8 mouse cellular contexts compared by ENCODE assay signal in genomic region chr9:57939431-57940348, GRCm38 (mm10). TPM values are rescaled to one million over a fixed set of nuclear protein-coding genes. Genes with fewer than 3 reads are reported as not detected.
DNase-seq lines count a peak whose midpoint lies in the region; ATAC-seq and TF ChIP-seq lines count a peak whose summit lies in the region.

Sema7a (plus strand) TSS chr9:57940112.

- no peak for TF ChIP-seq POLR2A in bone marrow macrophage, adult 2 months (IDR thresholded peaks at IDR 0.05; ENCODE audit: borderline replicate concordance, low read depth, low read length)

- 2% methylated on average over 60 of the region's 60 CpGs for WGBS in forebrain, embryonic 11.5 days
- 4% methylated on average over 57 of the region's 60 CpGs for WGBS in heart, embryonic 14.5 days
- 4% methylated on average over 51 of the region's 60 CpGs for WGBS in liver, embryonic 13.5 days (ENCODE audit: insufficient replicate concordance)
- 2% methylated on average over 54 of the region's 60 CpGs for WGBS in neural tube, embryonic 11.5 days

- no peaks in the 10 kb centered on the region for H3K36me3 ChIP-seq in forebrain, embryonic 11.5 days (ENCODE audit: control insufficient read depth, insufficient read depth, low read length)
- H3K36me3 ChIP-seq in heart, embryonic 14.5 days (ENCODE audit: control insufficient read depth, insufficient read depth, low read length), result no peaks in the 10 kb centered on the region
- no peaks in the 10 kb centered on the region for H3K36me3 ChIP-seq in liver, embryonic 13.5 days
- H3K36me3 ChIP-seq in neural tube, embryonic 11.5 days (ENCODE audit: control insufficient read depth, insufficient read depth, low read length), result no peaks in the 10 kb centered on the region

- H3K4me2 ChIP-seq in forebrain, embryonic 11.5 days (ENCODE audit: low read depth, low read length, severe bottlenecking), result peak within 1 kb of the TSS; percentile 99
- H3K4me2 ChIP-seq in heart, embryonic 14.5 days (ENCODE audit: low read length), result peak within 1 kb of the TSS; percentile 100
- H3K4me2 ChIP-seq in liver, embryonic 13.5 days, result peak within 1 kb of the TSS; percentile 77
- peak within 1 kb of the TSS; percentile 93 for H3K4me2 ChIP-seq in neural tube, embryonic 11.5 days (ENCODE audit: low read depth)

- no peaks in the 10 kb centered on the region for H3K9me3 ChIP-seq in forebrain, embryonic 11.5 days (ENCODE audit: control insufficient read depth, low read length)
- H3K9me3 ChIP-seq in heart, embryonic 14.5 days (ENCODE audit: control insufficient read depth, low read length), result no peaks in the 10 kb centered on the region
- H3K9me3 ChIP-seq in liver, embryonic 13.5 days (replicated peaks), result no peaks in the 10 kb centered on the region
- no peaks in the 10 kb centered on the region for H3K9me3 ChIP-seq in neural tube, embryonic 11.5 days (ENCODE audit: control insufficient read depth, low read length)

- H3K27ac ChIP-seq in bone marrow macrophage, adult 2 months (ENCODE audit: insufficient read depth, low read depth, low read length), result no peak within 1 kb of the TSS
- peak within 1 kb of the TSS; percentile 6; the same call in 1 of the 2 replicates for H3K27ac ChIP-seq in forebrain, embryonic 11.5 days (ENCODE audit: low read depth, low read length)
- H3K27ac ChIP-seq in heart, embryonic 14.5 days (replicated peaks in 1 of 2; ENCODE audit: control insufficient read depth in 1 of 2, insufficient read depth in 1 of 2, low read depth in 2 of 2, low read length in 2 of 2), result no peak within 1 kb of the TSS
- H3K27ac ChIP-seq in liver, embryonic 13.5 days, result no peak within 1 kb of the TSS
- H3K27ac ChIP-seq in neural tube, embryonic 11.5 days (ENCODE audit: low read depth, low read length), result peak within 1 kb of the TSS; percentile 74

- no peaks in the 10 kb centered on the region for H3K4me1 ChIP-seq in bone marrow macrophage, adult 2 months (ENCODE audit: control insufficient read depth, insufficient read depth, low read length)
- H3K4me1 ChIP-seq in forebrain, embryonic 11.5 days (replicated peaks; ENCODE audit: control insufficient read depth, insufficient read depth, low read length), result peaks cover 13% of the 10 kb centered on the region
- H3K4me1 ChIP-seq in heart, embryonic 14.5 days (ENCODE audit: control insufficient read depth in 2 of 2, insufficient read depth in 2 of 2, low read length in 2 of 2), result peaks cover 0 to 18% of the 10 kb centered on the region in 2 experiments; a peak in 3 of 4 replicates
- peaks cover 13% of the 10 kb centered on the region for H3K4me1 ChIP-seq in liver, embryonic 13.5 days (replicated peaks)
- H3K4me1 ChIP-seq in neural tube, embryonic 11.5 days (ENCODE audit: control insufficient read depth, insufficient read depth, low read length), result peaks cover 10% of the 10 kb centered on the region

- H3K27me3 ChIP-seq in forebrain, embryonic 11.5 days (ENCODE audit: control insufficient read depth, insufficient read depth, low read length), result peaks cover 22% of the 10 kb centered on the region
- peaks cover 48% of the 10 kb centered on the region for H3K27me3 ChIP-seq in heart, embryonic 14.5 days (ENCODE audit: control insufficient read depth, insufficient read depth, low read length)
- H3K27me3 ChIP-seq in liver, embryonic 13.5 days, result peaks cover 83% of the 10 kb centered on the region
- H3K27me3 ChIP-seq in neural tube, embryonic 11.5 days (ENCODE audit: control insufficient read depth, insufficient read depth, low read length), result peaks cover 32% of the 10 kb centered on the region

- H3K4me3 ChIP-seq in bone marrow macrophage, adult 2 months (ENCODE audit: insufficient read depth, low read length), result peak within 1 kb of the TSS; percentile 50
- H3K4me3 ChIP-seq in forebrain, embryonic 11.5 days (ENCODE audit: low read depth, low read length), result peak within 1 kb of the TSS; percentile 78
- peak within 1 kb of the TSS; percentile 67 to 81 for H3K4me3 ChIP-seq in heart, embryonic 14.5 days (ENCODE audit: control insufficient read depth in 1 of 2, insufficient read depth in 1 of 2, low read depth in 1 of 2, low read length in 2 of 2)
- peak within 1 kb of the TSS; percentile 59 for H3K4me3 ChIP-seq in liver, embryonic 13.5 days (replicated peaks)
- H3K4me3 ChIP-seq in neural tube, embryonic 11.5 days (ENCODE audit: low read depth, low read length), result peak within 1 kb of the TSS; percentile 64

- DNase-seq in B cell, adult 2 months, result peak; percentile 74 to 75
- peak; percentile 91 for DNase-seq in forebrain, embryonic 11.5 days (ENCODE audit: low spot score)
- DNase-seq in kidney, postnatal 10 days, result peak; percentile 87
- no peak for DNase-seq in liver, embryonic 13.5 days
- peak; percentile 83 for DNase-seq in neural tube, embryonic 11.5 days (ENCODE audit: low spot score)
- DNase-seq in telencephalon, adult 2 months (ENCODE audit: low read depth, low spot score), result peak; percentile 72

- peak within 1 kb of the TSS; percentile 78 for H3K9ac ChIP-seq in forebrain, embryonic 11.5 days (ENCODE audit: low read length)
- peak within 1 kb of the TSS; percentile 77 for H3K9ac ChIP-seq in heart, embryonic 14.5 days (ENCODE audit: low read length)
- no peak within 1 kb of the TSS for H3K9ac ChIP-seq in liver, embryonic 13.5 days
- peak within 1 kb of the TSS; percentile 77 for H3K9ac ChIP-seq in neural tube, embryonic 11.5 days (ENCODE audit: low read length)

- ATAC-seq in forebrain, embryonic 11.5 days (replicated peaks; ENCODE audit: low FRiP score), result peak; percentile 81
- peak; percentile 77 for ATAC-seq in heart, embryonic 14.5 days (ENCODE audit: insufficient number of reproducible peaks, insufficient read depth, low FRiP score, low read depth)
- ATAC-seq in liver, embryonic 13.5 days (ENCODE audit: low read depth), result no peak; the same call in 1 of the 2 replicates
- ATAC-seq in neural tube, embryonic 11.5 days (ENCODE audit: insufficient read depth, low FRiP score, low TSS enrichment), result peak; percentile 85

- TF ChIP-seq CTCF in bone marrow macrophage, adult 2 months (IDR thresholded peaks at IDR 0.05; ENCODE audit: low read depth, low read length), result no peak

RNA-seq across cellular contexts. Expression of gene Sema7a, which starts in this region (rescaled TPM):
- polyA plus RNA-seq in bone marrow macrophage, adult 2 months (2012; ENCODE audit: insufficient read depth, insufficient read length, missing spikeins), result 0.80 and 1.0 TPM in 2 replicates
- 0.52 and 1.3 TPM in 2 replicates for polyA plus RNA-seq in forebrain, embryonic 11.5 days (2014; fragmentation: Nextera tagmentation; extraction: Ambion mirVana)
- 0.70 and 0.74 TPM in 2 replicates for polyA plus RNA-seq in heart, embryonic 14.5 days (2014; fragmentation: Nextera tagmentation; extraction: Ambion mirVana)
- not detected in 2 replicates for polyA plus RNA-seq in liver, embryonic 13.5 days (2015; fragmentation: Nextera tagmentation; extraction: Ambion mirVana)
- polyA plus RNA-seq in neural tube, embryonic 11.5 days (2014; fragmentation: Nextera tagmentation; extraction: Ambion mirVana), result 1.6 and 2.0 TPM in 2 replicates

Comparison
In these comparisons a context has a peak if more than half of its experiments do, and no peak if none do; other contexts are left out.
1. Peak in ATAC-seq, H3K4me3 ChIP-seq, H3K9ac ChIP-seq and H3K4me2 ChIP-seq in heart, embryonic 14.5 days; RNA of the gene not detected or under 1 TPM.
2. H3K27ac ChIP-seq: peak in forebrain, embryonic 11.5 days (single experiment) and neural tube, embryonic 11.5 days (single experiment); none in bone marrow macrophage, adult 2 months (single experiment), heart, embryonic 14.5 days (0 of 2) and liver, embryonic 13.5 days (single experiment).
3. Peak in every context shown above with its lines, with median percentiles within 50 percentile points of each other: H3K4me3 ChIP-seq and H3K4me2 ChIP-seq.